Mouse (Mus musculus) embryonic fibroblast, embryonic 13.5 days (primary cell): Measurements from ENCODE around the gene Tfdp2. TPM values are rescaled to one million over a fixed set of nuclear protein-coding genes. Genes with fewer than 3 reads are reported as not detected.

Experiments
- H3K27ac ChIP-seq: 2 replicates; pipeline ENCODE4 v1.5.1; 2012; ENCODE audit warnings: low read length, control low read depth, inconsistent platforms; ENCODE audit not compliant: insufficient read depth
- H3K4me1 ChIP-seq: 2 replicates; pipeline ENCODE4 v1.6.1; 2011; ENCODE audit warnings: low read length; ENCODE audit not compliant: control insufficient read depth, insufficient read depth
- H3K4me3 ChIP-seq: 2 replicates; pipeline ENCODE4 v1.5.1; 2011; ENCODE audit warnings: mild to moderate bottlenecking, control low read depth, low read length; ENCODE audit not compliant: insufficient read depth
- CTCF ChIP-seq: IDR thresholded peaks from 2 replicates; pipeline ENCODE4 v1.5.1; 2011; ENCODE audit warnings: mild to moderate bottlenecking, control low read depth, low read length, moderate library complexity, borderline replicate concordance; ENCODE audit not compliant: insufficient read depth
- POLR2A ChIP-seq: IDR thresholded peaks from 2 replicates; pipeline ENCODE4 v1.6.1; 2011; ENCODE audit warnings: low read depth, mild to moderate bottlenecking, control low read depth, low read length, moderate library complexity
- polyA plus RNA-seq: library from polyadenylated mRNA; stranded (reverse); fragments of >200 nt; gene quantifications from 2 replicates; pipeline ENCODE4 v1.2.4, GENCODE M21; 2011; ENCODE audit warnings: low read depth; ENCODE audit not compliant: missing spikeins, insufficient read length

Gene Tfdp2
- polyA plus RNA-seq, 1 experiment: 29.6 TPM

DNA sequence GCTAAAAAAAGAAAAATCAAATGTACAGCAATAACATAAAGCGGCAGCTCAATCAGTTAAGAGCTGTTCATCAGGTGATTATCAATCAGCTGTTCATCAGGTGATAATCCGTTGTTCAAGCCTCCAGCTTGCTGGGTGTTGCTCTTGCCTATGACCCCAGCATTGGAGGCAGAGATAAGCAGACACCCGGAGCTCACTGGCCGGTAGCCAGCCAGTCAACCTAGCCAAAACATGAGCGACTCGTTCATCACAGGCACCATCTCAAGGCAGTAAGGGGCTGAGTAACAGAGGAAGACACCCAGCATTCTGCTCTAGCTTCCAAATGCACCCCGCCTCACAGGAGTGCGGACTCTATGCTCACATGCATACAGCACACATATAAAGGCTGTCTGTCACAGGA lies 157.7 kb downstream of the Tfdp2 start:
- H3K4me1 ChIP-seq: 0 out of 2 replicates have a peak, but pooled peaks cover 2% of the 10 kb centered on the region
- H3K4me3 ChIP-seq: no peak overlapping the region
- H3K27ac ChIP-seq: no peak overlapping the region
- no peak for TF ChIP-seq CTCF
- TF ChIP-seq POLR2A: no peak

DNA sequence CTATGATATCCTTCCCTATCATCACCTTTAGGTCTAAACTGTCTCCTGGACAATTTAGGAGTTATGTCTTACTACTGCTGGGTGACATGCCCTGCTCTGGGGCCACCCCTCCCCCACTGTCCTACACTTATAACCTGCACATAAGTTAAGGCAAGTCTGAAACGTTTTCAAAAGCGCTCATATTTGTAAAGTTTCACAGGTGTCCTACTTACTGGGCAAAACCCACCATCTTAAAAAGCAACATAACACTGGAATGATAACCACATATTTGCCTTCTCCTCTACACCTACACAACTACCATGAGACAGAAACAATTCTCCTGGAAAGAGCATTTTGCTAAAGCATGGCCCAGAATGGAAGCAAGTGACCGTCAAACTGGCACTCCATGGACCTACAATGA lies 164.0 kb downstream of the Tfdp2 start:
- H3K27ac ChIP-seq: no peak overlapping the region
- H3K4me3 ChIP-seq: no peak overlapping the region
- H3K4me1 ChIP-seq: peaks cover 5% of the 10 kb centered on the region
- TF ChIP-seq POLR2A (no peak), CTCF (no peak)

DNA sequence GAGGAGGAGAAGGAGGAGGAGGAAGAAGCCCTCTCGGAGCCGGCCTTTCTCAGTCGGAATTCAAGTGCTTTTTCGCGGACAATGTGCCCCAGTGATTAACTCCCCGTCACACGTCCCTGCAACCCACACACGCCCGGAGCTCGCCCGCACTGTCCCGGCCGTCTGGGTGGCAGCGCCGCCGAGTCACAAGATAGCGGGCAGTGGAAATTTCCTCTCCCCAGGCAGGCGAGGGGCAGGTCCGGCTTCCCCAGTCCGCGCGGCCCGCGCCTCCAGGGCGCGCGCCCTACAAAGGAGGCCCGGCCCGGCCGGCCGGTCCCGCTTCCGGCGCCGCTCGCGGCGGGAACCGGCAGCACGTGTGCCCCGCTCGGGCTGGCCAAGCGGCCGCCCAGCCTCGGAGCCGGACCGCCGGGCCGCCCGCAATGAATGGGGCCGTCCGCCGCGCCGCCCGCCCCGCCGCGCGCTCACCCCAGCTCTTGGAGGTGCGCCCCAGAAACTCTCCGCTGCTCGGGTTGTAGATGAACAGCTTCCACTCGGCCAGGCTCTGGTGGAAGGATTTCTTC lies 167.6 kb downstream of the Tfdp2 start:
- TF ChIP-seq CTCF: no peak
- TF ChIP-seq POLR2A: peak; percentile 34
- H3K27ac ChIP-seq: peak overlapping the region; percentile 74

DNA sequence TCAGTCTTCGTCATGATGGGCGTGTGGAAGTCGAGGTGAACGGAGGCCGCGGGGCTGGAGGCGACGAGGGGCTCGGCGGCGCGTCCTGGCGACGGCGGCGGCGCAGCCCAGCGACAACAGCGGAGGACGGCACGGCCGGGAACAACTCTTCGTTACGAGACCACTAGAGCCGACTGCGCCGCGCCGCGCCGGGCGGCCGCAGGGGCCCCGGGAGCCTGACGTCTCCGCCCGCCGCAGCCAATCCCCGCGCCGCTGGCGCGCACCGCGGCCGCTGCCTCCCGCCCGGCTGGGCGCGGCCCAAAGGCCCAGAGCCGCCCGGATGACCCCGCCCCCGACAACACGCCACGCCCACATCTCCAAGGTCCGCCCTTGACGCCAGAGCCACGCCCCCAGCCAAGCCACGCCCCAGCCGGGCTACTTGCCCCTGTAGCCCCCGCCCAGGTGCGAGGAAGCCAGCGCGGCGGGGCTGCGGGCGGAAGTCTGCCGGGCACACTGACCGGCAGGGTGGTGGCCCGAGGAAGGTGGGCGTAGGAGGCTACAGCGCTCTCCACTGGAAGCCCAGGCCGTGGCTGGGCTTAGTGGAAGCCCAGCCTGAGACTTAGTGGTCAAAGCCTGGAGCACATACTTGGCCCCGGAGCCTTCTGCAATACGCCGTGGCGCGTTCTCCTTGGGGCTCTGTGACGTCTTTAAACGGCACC lies 168.2 kb downstream of the Tfdp2 start, which contains the start of gene Atp1b3:
Atp1b3 (minus strand) TSS at position 302 of the 698 bp plus-strand sequence.
- TF ChIP-seq CTCF (no peak), POLR2A (peak; percentile 86)
- Histone ChIP-seq H3K4me1 (peaks cover 8% of the 10 kb centered on the region), H3K27ac (peak within 1 kb of the TSS; percentile 74), H3K4me3 (peak within 1 kb of the TSS; percentile 87)

More for the DNA sequence above, 167.6 kb downstream of the Tfdp2 start:
- peak overlapping the region; percentile 87 for H3K4me3 ChIP-seq
- peaks cover 8% of the 10 kb centered on the region for H3K4me1 ChIP-seq

DNA sequence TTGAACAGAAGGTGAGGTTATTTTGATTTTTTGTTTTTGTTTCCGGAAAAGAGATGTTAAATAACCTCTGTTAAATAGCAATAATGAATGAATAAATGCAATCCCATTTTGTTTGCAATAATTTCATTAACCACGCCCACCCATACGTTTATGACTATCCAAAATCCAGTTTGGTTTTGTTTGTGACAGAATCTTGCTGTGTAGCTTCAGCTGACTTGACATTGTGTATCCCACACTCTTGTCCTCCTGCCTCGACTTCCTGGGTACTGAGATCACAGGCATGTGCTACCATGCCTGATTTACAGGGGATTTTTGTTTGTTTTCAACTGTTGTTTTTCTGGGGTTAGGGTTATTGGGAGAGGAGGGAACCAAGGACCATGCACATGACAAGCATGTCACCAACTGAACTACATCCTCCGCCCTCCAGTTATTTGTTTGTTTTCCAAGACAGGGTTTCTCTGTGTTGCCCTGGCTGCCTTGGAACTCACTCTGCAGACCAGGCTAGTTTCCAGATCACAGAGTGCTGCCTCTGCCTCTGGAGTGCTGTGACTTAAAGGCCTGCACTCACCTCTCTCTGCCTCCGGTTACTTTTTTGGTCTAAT lies 169.3 kb downstream of the Tfdp2 start:
- H3K4me1 ChIP-seq: peaks cover 8% of the 10 kb centered on the region
- no peak overlapping the region for H3K27ac ChIP-seq
- TF ChIP-seq POLR2A (no peak), CTCF (no peak)
- no peak overlapping the region for H3K4me3 ChIP-seq

DNA sequence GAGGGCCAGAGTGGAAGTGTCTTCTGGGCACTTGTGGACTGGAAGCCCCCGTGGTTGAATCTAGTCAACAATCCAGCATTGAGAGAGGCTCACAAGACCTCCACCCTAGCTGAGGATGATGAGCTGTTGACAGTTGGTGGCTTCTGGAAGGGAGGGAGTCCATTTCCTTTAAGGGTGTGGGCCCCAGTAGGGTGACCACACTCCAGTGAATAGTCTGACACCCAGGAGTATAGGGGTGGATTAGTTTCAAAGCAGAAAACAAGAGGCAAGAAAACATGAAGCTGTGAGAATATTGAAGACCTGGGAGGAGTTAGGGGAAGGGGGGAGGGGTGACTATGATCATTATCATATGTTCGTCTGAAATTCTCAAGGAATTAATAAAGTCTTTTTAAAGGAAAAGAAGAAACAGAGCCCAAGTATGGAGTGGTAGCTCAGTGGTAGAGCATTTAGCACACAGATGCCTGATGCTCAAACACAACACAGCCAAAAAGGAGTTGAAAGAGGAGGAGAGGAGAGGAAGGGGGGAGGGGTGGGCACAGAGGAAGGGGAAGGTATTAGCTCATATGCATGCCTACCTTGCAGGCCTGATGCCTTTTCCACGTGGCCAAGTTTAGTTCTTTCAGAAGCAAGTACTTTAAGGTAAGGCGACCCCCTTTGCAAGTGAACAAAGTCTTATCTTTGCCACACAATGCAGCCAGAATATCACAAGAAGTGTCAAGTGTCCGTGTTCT lies 173.7 kb downstream of the Tfdp2 start:
- TF ChIP-seq POLR2A (no peak), CTCF (no peak)
- H3K4me1 ChIP-seq: peaks cover 11% of the 10 kb centered on the region
- H3K4me3 ChIP-seq: no peak overlapping the region
- no peak overlapping the region for H3K27ac ChIP-seq

DNA sequence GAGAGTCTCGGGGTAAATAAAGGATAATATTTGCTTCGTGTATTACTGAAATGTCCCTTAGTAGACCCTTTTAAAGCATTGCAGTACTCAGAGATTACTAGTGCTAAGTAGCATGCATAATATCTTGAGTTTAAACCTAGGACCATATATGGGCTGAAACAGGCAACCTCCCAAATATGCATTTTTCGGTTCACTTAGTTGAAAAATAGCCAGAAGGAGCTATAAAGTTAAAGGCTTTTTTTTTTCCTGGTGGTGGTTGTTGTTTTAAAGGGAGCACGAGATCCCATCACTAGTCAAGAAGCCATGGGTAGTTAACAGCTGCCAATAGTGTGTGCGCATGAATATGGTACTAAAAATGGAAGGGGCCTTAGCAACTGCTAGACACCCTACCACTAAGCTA lies 175.0 kb downstream of the Tfdp2 start:
- TF ChIP-seq POLR2A: no peak
- no peak for TF ChIP-seq CTCF
- peaks cover 8% of the 10 kb centered on the region for H3K4me1 ChIP-seq
- H3K4me3 ChIP-seq: no peak overlapping the region
- H3K27ac ChIP-seq: peak overlapping the region; percentile 65

Other genes starting within 250 kb of the Tfdp2 start
- gene Xrn1, start 241.5 kb upstream of the Tfdp2 start, polyA plus RNA-seq: 28.6 and 30.9 TPM in 2 replicates
- 5.7 and 6.2 TPM in 2 replicates for gene Gk5, start 76.9 kb upstream of the Tfdp2 start, polyA plus RNA-seq
- gene Atp1b3, start 168.2 kb downstream of the Tfdp2 start, polyA plus RNA-seq: 102 and 128 TPM in 2 replicates